Mouse (Mus musculus) MEL-GATA-1-ER (cell line): ENCODE measurements around the gene Sh2d4b.

ENCODE experiments used
- DNase-seq: peaks from one replicate; pipeline ENCODE4 v3.0.0-alpha.2; 2012; ENCODE audit warnings: low read depth; ENCODE audit errors: extremely low read depth

The Sh2d4b gene

DNA sequence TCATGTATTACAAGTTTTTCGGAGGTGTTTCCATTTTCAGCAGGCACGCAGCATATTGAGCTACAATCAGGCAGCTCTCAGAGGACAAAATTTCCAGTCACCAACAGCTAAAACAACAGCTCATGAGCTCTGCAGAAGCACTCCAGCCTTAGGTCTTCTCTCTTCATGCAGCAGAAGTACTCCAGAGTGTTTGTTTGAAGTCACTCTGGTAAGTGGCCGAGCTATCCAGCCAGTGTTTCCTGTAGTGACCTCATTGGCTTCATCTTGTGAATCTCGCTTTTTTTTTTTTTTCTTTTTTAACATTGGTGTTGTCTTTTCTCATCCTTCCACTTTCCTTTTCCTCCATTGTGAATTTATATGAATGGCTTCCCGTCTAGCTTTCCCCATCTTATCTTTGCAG lies 40.1 kb downstream of the Sh2d4b start:
- no peak for DNase-seq

DNA sequence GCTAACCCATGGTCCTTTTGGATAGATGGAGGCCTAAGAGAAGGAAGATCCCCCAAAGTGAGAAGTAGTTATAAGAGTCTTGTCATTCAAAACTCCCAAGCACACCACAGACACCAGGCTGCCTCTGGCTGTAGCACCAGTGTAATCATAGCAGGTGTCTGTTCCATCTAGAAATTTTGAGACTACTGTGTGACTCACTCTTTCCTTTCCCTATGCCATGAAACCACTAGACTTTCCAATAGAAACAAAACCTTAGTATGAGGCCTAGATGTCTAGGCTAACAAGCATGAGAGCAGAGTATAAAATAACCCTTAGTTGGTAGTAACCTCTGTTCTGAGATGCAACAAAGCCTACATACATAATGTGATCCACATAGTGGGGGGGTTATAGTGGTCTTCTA lies 55.7 kb downstream of the Sh2d4b start:
- no peak for DNase-seq

DNA sequence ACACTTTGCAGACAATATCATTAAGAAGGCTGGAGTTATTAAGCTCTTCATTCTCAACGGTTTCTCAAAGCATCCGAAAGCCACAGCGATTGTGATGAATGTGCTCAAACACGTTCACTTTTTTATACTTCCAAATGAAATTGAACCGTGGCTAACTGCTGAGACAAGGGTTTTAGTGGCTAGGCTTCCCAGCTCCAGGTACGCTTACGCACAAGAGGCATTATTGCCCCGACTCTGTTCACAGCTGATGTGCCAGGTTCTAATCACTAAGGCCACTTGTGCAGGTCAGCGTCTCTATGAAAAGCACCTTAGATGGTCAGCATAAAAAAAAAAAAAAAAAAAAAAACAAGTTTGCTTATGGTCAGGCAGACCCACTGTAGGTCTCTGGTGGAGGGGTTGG lies 62.6 kb downstream of the Sh2d4b start:
- no peak for DNase-seq

DNA sequence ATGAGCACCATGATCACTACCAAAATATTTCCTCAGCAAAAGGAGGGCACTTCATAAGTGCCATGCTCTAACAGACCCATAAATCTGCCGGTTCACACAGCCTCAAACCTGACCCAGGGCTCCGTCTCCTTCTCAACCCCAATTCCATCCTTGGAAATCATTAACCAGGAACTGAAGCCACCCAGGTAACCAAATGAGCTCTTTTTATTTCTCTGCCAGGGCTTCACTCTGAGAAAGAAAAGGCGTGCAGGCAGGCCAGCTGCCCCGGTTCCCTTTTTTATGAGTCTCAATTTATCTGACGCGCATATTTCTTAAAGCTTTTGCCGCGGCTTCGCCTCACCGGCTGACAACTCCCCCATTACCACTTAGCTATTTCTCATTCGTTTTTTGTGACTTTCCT lies 63.0 kb downstream of the Sh2d4b start:
- DNase-seq = no peak

DNA sequence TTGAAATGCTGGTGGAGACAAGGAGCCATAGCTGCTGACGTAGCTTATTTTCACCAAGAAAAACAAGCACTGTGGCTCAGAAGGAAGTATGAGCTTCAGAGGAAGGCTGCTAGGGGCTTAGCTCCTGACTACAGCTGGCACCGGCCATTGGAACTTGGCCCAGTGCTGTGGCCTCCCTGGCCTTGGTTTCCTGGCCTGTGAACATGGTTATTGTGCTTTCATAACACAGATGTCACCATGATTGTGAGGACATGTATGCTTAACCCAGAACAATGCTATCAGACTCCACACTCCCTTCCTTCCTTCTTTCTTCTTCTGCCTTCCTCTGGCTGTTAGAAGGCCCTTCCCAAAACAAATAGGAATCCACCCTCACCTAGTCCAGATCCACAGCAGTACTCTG lies 75.0 kb downstream of the Sh2d4b start:
- DNase-seq = no peak

DNA sequence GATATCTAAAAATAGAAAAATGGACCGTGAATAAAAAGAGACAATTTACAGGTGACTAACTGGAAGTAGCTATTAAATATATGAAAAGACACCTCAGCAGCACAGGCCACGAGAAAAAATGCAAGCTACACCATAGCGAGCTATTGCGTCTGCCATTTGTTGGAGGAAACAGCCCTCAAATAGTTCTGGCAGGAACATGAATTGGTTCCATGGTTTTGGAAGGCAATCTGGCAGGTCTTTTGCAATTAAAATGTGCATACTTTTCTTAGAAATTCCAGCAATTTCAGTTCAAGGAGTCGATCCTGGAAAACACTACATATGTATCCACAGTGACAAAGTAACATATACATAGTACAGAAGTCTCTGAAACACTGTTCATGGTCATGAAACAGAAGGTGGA lies 76.4 kb downstream of the Sh2d4b start:
- DNase-seq = no peak

DNA sequence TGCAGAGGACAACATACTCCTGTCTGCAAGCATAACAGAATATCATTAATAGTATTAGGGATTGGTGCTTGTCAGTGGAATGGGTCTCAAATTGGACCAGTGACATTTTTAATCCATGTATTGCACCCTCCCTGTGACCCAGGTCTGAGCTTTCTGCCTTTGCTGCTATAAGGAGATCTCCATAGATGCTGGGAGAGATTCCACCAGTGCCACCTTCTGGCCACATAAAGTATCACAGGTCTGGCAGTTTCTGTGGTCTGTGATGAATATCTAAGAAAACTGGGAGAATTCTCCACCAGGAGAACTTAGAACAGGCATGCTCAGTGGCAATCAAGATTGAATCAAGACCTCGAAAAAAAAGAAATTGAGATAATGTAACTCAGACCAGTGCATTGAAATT lies 101.5 kb downstream of the Sh2d4b start:
- peak; percentile 1 for DNase-seq

DNA sequence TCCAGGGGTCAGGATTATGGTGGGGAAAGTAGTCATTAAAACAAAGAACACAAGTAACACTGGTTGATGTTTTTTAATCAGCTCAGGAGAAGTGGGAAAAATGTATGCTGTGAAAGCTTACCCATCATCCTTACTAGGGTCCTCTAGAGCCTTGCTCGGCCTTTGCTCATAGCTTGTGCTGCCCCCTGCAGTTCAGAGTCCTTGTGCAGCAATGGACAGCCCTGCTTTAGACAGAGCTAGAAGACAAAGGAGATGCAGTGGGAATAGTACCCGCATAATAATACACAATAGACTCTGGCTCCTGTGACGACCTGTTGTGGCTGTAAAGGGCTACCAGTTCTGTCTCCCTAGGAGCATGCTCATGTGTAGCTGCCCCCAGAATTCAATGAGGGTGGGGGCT lies 104.0 kb downstream of the Sh2d4b start:
- DNase-seq = peak; percentile 0

DNA sequence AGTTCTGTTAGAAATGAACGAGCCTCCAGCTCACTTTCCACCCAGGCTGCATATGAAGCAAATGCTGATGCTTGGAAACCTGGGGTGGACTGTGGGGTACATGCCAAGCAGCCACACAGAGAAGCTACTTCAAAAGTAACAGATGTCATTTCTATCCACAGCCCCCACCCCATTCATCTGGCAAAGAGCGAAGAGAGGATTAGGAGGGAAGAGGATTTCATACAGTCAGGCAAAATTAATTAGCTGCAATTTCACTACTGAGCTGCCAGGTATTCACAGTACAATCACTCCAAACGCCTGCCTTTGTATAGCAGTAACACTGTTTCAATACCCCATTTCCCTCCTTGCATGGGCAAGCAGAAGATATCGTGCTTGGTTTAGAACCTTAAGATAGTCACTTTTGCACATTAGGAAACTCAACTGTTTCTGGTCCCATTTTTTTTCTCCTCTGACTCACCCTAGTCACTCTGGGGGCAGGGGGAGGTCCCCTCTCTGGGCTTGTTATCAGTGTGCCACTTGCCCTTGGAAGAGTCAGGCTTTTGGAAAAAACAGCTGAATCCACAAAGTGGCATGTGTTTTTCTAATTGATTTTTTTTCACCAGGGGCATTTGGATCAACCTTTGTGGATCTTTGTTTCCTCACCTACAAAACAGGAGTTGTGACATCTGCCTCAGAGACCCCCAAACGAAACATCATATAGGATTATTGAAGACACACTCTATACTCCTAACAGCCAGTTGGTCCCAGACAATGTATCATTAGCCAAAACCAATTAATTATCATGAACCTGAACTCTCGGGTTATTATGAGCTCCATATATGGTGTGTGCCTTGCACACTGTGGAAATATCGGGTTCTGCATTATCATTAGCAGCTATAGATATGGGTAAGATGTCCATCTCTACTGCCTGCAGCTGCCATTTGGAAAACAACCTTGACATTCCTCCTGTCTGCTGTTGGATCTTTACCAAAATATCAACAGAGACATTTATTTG lies 123.7 kb downstream of the Sh2d4b start:
- DNase-seq = no peak
